Mouse (Mus musculus) erythroid progenitor cell, adult 5-6 weeks (primary cell): Measurements from ENCODE around the gene Chd2. TPM values are rescaled to one million over a fixed set of nuclear protein-coding genes. Genes with fewer than 3 reads are reported as not detected.
"Not testable (repeated sequence)": the region's sequence is repeated elsewhere in the genome, so short reads cannot be mapped to it uniquely, and the experiment has no call there.

Experiments
- ATAC-seq: replicated peaks from 2 replicates; pipeline ENCODE4 v1.8.0; 2016; ENCODE audit warnings: moderate number of reproducible peaks, mild to moderate bottlenecking, moderate TSS enrichment, inconsistent platforms; ENCODE audit not compliant: poor library complexity, low FRiP score, severe bottlenecking
- total RNA-seq, 2 experiments: library from RNA; stranded (forward) in 1 of 2; stranded (reverse) in 1 of 2; fragments of 150-400 nt in 1 of 2; fragments of 186-747, 209-891 nt in 1 of 2; gene quantifications; 2 replicates each; pipeline versions ENCODE4 v1.2.3 to v1.2.4; 2015 to 2017; ENCODE audit warnings: low replicate concordance in 2 of 2

Gene Chd2
- total RNA-seq, 2 experiments from 2014 or later, result 106 to 179 TPM

- ATAC-seq, result no peak
These were observed 662 bp upstream of the Chd2 start for GRCm38 (mm10) chr7:73542131-73542853.

GRCm38 (mm10) chr7:73541079-73541390, 595 bp downstream of the Chd2 start:
- ATAC-seq, result no peak

- no peak for ATAC-seq
These were observed 1.2 kb downstream of the Chd2 start for GRCm38 (mm10) chr7:73540202-73541078.

- no peak for ATAC-seq
These were observed 2.4 kb downstream of the Chd2 start for GRCm38 (mm10) chr7:73539116-73539682.

GRCm38 (mm10) chr7:73538424-73539079, 3.1 kb downstream of the Chd2 start:
- no peak for ATAC-seq

- peak; percentile 95 for ATAC-seq
These were observed 3.8 kb downstream of the Chd2 start for GRCm38 (mm10) chr7:73537634-73538423.

- ATAC-seq, result no peak
These were observed 4.4 kb downstream of the Chd2 start for GRCm38 (mm10) chr7:73537228-73537627.

GRCm38 (mm10) chr7:73536579-73536978, 5.1 kb downstream of the Chd2 start:
- ATAC-seq, result no peak

- no peak for ATAC-seq
These were observed 5.8 kb downstream of the Chd2 start for GRCm38 (mm10) chr7:73535861-73536200.

- no peak for ATAC-seq
These were observed 6.4 kb downstream of the Chd2 start for GRCm38 (mm10) chr7:73534937-73535860.

GRCm38 (mm10) chr7:73533457-73533856, 8.2 kb downstream of the Chd2 start:
- no peak for ATAC-seq

GRCm38 (mm10) chr7:73532916-73533315, 8.7 kb downstream of the Chd2 start:
- ATAC-seq, result no peak

- no peak for ATAC-seq
These were observed 9.5 kb downstream of the Chd2 start for GRCm38 (mm10) chr7:73532139-73532538.

- no peak for ATAC-seq
These were observed 10.0 kb downstream of the Chd2 start for GRCm38 (mm10) chr7:73531506-73532093.

- ATAC-seq, result no peak
These were observed 10.8 kb downstream of the Chd2 start for GRCm38 (mm10) chr7:73530846-73531245.

- no peak for ATAC-seq
These were observed 11.5 kb downstream of the Chd2 start for GRCm38 (mm10) chr7:73530164-73530563.

GRCm38 (mm10) chr7:73529261-73529660, 12.4 kb downstream of the Chd2 start:
- ATAC-seq, result no peak

GRCm38 (mm10) chr7:73528377-73528894, 13.2 kb downstream of the Chd2 start:
- not testable (repeated sequence) for ATAC-seq
